Mouse (Mus musculus): Measurements from ENCODE around the gene Capza2. TPM values are rescaled to one million over a fixed set of nuclear protein-coding genes. Genes with fewer than 3 reads are reported as not detected.

Capza2 gene
- polyA plus RNA-seq, 1 experiment, result 146 TPM

DNA sequence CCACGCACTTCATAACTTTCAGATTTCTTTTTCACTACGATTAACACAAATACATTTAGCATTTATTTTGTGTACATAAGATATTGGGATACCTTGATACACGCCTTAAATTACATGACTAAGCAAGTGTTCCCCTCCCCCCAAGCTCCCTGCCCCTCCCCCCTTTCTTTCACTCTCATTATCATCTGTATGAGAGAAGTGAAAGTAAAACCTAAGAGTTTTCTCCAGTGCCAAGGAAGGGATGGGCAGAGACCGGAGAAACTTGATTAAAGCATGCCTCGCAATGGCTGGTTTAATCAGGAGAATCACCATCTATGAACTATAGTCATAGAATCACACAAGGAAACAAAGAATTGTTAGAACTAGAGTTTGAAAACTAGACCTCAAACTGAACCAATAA lies 6.3 kb upstream of the Capza2 start:
- H3K27ac ChIP-seq (replicated peaks; ENCODE audit: low read depth, low read length), result 0 out of 2 replicates have a peak overlapping the region, but pooled peaks have one; percentile 10
- H3K4me3 ChIP-seq (ENCODE audit: insufficient read depth, low read depth, low read length), result no peak overlapping the region
- peaks cover 8% of the 10 kb centered on the region; the same call in 1 of the 2 replicates for H3K4me1 ChIP-seq (ENCODE audit: control insufficient read depth, insufficient read depth, insufficient read length, low read length)

DNA sequence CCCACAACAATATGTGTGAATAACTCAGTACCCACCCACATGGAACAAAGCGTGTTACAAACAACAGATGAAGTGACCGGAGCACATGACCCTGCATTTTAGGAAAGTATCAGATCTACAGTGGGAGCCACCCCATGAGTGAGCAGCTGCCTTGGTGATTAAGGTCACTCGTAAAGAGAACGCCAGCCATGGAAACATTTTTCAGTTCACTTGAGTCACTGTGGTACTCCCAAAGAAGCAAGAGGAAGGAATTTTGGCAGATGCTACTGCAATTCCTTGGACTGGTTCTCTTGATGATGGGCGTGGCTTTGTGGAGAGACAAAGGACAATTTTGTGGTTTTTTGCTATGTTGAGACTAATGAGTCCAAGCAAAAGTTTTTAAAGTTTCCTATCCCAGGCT lies 4.4 kb upstream of the Capza2 start:
- peaks cover 8% of the 10 kb centered on the region; the same call in 1 of the 2 replicates for H3K4me1 ChIP-seq (ENCODE audit: control insufficient read depth, insufficient read depth, insufficient read length, low read length)
- H3K27ac ChIP-seq (replicated peaks; ENCODE audit: low read depth, low read length), result peak overlapping the region; percentile 53; the same call in 1 of the 2 replicates
- no peak overlapping the region for H3K4me3 ChIP-seq (ENCODE audit: insufficient read depth, low read depth, low read length)

DNA sequence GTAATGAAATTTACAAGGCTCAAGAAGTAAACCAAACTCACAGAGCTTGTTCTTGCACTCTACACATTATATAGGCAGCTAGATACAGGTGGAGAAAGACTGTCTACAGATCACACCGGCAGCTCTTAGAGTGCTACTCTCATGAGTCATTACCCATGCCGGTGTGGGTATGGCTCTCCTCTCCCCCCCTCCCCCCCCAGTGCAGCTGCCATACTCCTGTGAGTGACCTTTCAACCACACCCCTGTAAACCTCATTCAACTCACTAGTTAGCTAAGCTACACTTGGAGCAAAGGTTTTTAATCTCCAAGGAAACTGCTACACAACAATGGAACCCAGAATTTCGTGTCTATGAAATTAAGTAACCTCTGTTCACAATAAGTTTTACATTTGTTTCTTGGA lies 2.2 kb upstream of the Capza2 start:
- Histone ChIP-seq H3K4me1 (ENCODE audit: control insufficient read depth, insufficient read depth, insufficient read length, low read length) (peaks cover 8% of the 10 kb centered on the region; the same call in 1 of the 2 replicates), H3K27ac (replicated peaks; ENCODE audit: low read depth, low read length) (no peak overlapping the region), H3K4me3 (ENCODE audit: insufficient read depth, low read depth, low read length) (no peak overlapping the region)

DNA sequence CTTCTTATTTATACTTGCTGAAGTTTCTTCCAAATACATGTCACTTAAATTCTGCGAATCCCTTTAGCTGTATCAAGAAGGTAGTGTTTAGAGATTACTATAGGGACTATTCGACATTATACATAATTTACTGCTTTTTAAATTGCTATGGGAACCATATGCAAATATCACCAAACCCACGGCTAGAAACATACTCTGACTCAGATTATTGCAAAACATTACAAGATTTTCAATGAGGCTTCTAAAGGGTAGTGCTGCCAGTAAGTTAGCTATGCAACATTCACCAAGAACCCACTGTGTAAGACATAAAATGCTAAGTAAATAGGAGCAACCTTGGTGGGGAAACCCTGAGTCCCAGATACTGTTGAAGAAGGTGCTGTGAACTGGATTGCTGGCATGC lies 1.0 kb upstream of the Capza2 start:
- peak overlapping the region; percentile 72 for H3K27ac ChIP-seq (replicated peaks; ENCODE audit: low read depth, low read length)
- no peak overlapping the region for H3K4me3 ChIP-seq (ENCODE audit: insufficient read depth, low read depth, low read length)
- peaks cover 12% of the 10 kb centered on the region; the same call in 1 of the 2 replicates for H3K4me1 ChIP-seq (ENCODE audit: control insufficient read depth, insufficient read depth, insufficient read length, low read length)

DNA sequence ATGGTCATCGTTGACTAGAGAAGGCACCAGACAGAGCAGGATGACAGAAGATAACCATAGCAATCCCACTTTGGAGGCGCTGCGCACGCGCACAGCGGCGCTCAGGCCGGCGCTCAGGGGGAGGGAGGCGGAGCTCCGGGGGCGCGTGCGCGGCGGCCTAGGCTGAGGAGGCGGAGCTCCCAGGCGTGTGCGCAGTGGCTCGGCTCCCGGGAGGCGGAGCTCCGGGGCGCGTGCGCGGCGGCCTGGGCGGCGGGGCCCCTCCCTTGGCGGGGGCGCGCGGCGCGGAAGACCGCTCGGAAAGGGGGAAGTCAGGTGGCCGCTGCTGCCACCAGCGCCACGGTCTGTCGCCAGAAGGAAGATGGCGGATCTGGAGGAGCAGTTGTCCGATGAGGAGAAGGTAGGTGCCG lies 733 bp downstream of the Capza2 start:
- Histone ChIP-seq H3K27ac (replicated peaks; ENCODE audit: low read depth, low read length) (no peak overlapping the region), H3K4me3 (ENCODE audit: insufficient read depth, low read depth, low read length) (peak overlapping the region; percentile 75), H3K4me1 (ENCODE audit: control insufficient read depth, insufficient read depth, insufficient read length, low read length) (peaks cover 10% of the 10 kb centered on the region; the same call in 1 of the 2 replicates)

DNA sequence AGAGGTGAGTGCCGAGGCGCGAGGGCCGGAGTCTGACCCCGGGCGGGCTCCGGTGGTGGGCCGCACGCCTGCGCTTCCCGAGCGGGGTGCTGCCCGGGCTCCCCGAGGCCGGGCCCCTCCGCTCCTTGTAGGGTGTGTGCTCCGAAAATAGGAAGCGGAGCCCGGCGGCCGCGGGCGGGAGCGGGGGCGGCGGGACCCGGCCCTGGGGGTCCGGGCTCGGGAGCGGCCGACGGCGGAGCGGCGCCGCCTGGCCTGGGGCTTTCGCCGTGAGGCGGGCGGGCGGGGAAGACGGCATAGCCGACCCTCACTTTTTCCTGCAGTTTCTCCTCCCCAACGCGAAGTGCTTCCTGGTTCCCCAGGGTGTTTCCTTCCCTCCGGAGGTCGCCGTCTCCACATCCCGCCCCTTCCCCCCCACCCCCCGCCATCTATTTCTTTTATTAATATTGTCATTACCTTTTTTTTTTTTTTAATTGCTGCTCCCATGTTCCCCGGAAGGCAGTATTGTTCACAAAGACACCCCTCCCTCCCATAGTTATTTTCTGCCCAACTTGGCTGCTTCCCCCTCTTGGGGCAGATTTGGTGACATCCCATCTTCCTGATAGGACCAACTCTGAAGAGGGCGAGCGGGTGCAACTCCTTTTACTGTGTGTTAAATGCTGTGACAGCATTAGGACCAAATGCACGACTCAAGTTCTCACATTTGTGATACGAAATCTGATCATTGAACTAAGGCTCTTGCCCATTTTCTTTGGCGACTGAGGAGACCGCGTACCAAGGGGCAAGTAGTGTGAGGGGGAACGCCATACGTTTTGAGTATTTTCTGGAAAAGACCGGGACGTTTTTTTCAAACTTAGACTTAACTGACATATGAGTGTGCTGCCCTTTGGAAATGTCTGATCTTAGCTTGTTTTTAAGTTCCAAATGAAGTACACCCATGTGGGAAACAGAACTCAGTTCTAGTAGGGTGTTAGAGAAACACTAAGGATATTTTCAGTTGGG lies 1.5 kb downstream of the Capza2 start:
- Histone ChIP-seq H3K4me1 (ENCODE audit: control insufficient read depth, insufficient read depth, insufficient read length, low read length) (peaks cover 6% of the 10 kb centered on the region; the same call in 1 of the 2 replicates), H3K4me3 (ENCODE audit: insufficient read depth, low read depth, low read length) (peak overlapping the region; percentile 75), H3K27ac (replicated peaks; ENCODE audit: low read depth, low read length) (peak overlapping the region; percentile 59)

DNA sequence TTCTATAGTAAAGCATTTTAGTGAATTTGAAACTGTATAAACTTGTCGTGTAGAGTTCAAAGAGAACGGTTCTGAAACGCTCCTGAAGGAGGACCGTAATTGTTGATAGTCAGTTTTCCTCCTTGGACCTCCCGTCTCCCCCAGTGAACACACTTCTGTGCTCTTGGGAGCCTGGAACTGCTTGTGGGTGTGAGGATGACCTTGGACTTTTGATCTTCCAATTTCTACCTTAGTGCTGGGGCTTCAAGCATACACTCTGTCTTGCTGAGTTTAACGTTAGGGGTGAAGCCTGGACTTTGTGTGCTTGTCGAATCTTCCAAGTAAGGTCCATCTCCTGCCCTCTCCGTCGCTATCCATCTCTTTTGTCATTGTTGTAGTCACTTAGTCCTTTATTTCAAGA lies 4.0 kb downstream of the Capza2 start:
- Histone ChIP-seq H3K4me1 (ENCODE audit: control insufficient read depth, insufficient read depth, insufficient read length, low read length) (peaks cover 9% of the 10 kb centered on the region), H3K4me3 (ENCODE audit: insufficient read depth, low read depth, low read length) (no peak overlapping the region), H3K27ac (replicated peaks; ENCODE audit: low read depth, low read length) (no peak overlapping the region)

DNA sequence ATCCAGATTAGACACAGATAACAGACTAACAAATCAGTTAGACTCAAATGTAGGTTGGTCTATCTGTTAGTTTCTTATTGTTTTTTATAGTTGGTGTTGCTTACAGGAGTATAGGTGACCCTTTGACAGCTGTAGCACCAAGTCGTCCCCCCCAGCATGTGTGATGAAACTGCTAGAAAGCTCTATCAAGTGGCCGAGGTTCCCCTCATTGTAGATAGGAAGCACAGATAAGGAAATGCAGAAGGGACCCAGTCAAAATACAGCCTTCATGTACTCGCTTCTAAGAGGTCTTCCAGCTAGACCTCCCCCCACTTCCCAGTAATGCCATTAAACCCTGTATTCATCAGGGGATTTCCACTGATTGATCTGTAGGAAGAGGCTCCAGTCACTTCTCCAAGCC lies 6.7 kb downstream of the Capza2 start:
- Histone ChIP-seq H3K27ac (replicated peaks; ENCODE audit: low read depth, low read length) (no peak overlapping the region), H3K4me1 (ENCODE audit: control insufficient read depth, insufficient read depth, insufficient read length, low read length) (peaks cover 20% of the 10 kb centered on the region), H3K4me3 (ENCODE audit: insufficient read depth, low read depth, low read length) (no peak overlapping the region)

DNA sequence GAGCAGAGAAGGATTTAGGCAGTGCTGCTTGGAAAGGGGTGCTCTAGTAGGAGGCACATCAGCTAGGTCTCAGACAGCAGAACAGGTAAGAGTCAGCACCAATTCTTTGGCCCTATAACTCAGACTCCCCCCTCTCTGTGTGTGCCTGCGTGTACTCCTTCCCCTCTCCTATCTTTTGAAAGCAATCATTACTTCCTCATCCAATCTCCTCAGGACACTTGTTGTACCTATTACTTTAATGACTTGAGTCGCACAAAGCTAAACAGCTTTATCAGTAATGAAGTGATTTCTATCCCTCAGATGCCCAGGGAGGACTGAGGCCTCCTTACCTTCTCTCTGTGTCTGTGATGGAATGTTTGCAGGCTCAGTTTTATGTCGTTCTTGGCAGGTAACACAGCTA lies 10.1 kb downstream of the Capza2 start:
- peaks cover 13% of the 10 kb centered on the region for H3K4me1 ChIP-seq (ENCODE audit: control insufficient read depth, insufficient read depth, insufficient read length, low read length)
- H3K27ac ChIP-seq (replicated peaks; ENCODE audit: low read depth, low read length), result no peak overlapping the region
- no peak overlapping the region for H3K4me3 ChIP-seq (ENCODE audit: insufficient read depth, low read depth, low read length)

DNA sequence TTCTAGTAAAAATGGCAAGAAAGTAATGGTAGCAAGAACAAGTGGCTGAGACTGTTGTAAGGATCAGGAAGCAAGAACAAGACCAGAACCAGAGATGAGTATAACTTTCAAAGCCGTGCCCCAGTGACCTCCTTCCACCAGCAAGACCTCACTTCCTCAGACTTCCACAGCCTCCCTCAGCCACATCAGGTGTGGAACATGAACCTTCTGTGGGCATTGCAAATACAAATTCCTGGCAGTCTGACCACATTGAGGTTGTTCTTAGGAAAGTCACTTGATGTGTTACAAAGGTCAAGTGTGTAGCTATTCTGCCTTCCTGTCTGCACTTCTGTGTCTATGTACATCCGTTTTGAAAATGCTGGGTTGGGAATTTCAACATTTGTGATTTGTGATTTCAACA lies 16.1 kb downstream of the Capza2 start:
- H3K4me3 ChIP-seq (ENCODE audit: insufficient read depth, low read depth, low read length), result no peak overlapping the region
- peaks cover 3% of the 10 kb centered on the region; the same call in 1 of the 2 replicates for H3K4me1 ChIP-seq (ENCODE audit: control insufficient read depth, insufficient read depth, insufficient read length, low read length)
- 0 out of 2 replicates have a peak overlapping the region, but pooled peaks have one; percentile 20 for H3K27ac ChIP-seq (replicated peaks; ENCODE audit: low read depth, low read length)

DNA sequence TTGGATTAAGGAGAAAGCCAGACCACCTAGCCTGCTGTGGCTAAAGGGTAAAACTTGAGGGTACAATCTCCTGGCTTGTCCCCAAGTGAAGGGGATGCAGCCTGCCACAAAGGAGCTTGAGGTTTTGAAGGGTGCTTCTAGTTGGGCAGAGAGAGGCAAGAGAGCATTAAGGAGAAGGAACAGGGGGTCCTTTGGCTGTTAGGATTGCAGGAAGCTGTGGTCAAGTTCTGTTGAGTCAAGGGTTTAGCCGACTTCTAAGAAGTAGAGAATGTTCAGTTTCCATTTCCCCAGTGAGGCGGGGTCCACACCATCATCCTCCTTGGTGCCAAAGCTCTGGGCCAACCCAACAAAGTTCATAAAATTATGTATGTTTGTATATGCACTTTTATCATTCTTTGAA lies 19.0 kb downstream of the Capza2 start:
- Histone ChIP-seq H3K4me3 (ENCODE audit: insufficient read depth, low read depth, low read length) (no peak overlapping the region), H3K27ac (replicated peaks; ENCODE audit: low read depth, low read length) (no peak overlapping the region), H3K4me1 (ENCODE audit: control insufficient read depth, insufficient read depth, insufficient read length, low read length) (peaks cover 3% of the 10 kb centered on the region; the same call in 1 of the 2 replicates)

DNA sequence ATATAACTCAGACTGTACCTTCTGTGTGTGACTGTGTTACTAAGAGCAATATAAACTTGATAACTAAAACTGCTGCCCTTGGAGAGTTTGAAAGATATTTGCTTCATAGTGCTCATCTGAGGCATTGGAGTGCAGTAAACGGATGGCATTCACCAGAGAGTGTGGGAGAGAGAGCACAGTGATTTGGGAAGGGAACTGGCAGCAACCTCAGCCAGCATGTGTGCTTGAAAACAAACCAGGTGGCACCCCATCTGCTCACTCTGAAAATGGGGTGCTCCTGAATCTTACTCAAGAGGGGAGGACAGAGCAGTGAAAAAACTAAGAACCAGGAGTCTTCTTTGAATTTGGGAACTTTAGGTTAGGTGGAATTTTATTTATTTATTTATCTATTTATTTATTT lies 21.3 kb downstream of the Capza2 start:
- no peak overlapping the region for H3K4me3 ChIP-seq (ENCODE audit: insufficient read depth, low read depth, low read length)

DNA sequence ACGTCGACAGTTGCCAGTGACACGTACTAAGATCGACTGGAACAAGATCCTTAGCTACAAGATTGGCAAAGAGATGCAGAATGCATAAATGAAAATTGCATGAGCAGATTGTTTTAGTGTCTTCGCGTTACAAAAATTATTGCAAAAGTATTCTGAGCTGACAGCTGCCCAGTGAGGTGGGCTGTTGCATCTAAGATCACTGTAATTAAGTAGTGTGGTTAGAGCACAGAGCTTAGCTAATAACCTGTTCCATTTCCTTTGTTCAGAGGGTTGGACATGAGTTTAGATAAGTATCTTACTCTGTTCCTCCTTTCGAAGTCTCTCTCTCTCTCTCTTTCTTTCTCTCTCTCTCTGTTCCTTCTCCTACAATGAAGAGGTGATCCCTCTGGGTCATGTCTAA lies 29.3 kb downstream of the Capza2 start:
- H3K4me3 ChIP-seq (ENCODE audit: insufficient read depth, low read depth, low read length), result no peak overlapping the region
- H3K4me1 ChIP-seq (ENCODE audit: control insufficient read depth, insufficient read depth, insufficient read length, low read length), result no peaks in the 10 kb centered on the region
- H3K27ac ChIP-seq (replicated peaks; ENCODE audit: low read depth, low read length), result no peak overlapping the region

More for the DNA sequence above, 21.3 kb downstream of the Capza2 start:
- peaks cover 3% of the 10 kb centered on the region; the same call in 1 of the 2 replicates for H3K4me1 ChIP-seq (ENCODE audit: control insufficient read depth, insufficient read depth, insufficient read length, low read length)
- no peak overlapping the region for H3K27ac ChIP-seq (replicated peaks; ENCODE audit: low read depth, low read length)

DNA sequence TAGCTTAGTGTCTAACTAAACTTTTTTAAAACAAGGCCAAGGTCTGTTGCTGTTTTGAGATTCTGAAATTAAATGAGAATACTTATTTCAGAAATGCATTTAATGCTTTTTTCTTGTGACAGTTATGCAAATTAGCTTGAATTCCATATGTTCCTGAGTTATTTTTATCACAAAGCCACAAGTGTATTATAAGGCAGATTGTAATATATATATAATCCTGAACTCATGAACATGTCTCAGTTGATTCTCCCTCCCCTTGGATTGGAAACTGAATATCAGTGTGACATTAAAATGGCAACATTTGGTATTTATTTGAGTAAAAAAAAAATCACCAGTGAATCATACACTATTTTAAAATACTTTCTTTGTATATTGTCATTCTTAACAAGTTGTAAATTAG lies 30.0 kb downstream of the Capza2 start:
- no peak overlapping the region for H3K27ac ChIP-seq (replicated peaks; ENCODE audit: low read depth, low read length)
- no peaks in the 10 kb centered on the region for H3K4me1 ChIP-seq (ENCODE audit: control insufficient read depth, insufficient read depth, insufficient read length, low read length)
- no peak overlapping the region for H3K4me3 ChIP-seq (ENCODE audit: insufficient read depth, low read depth, low read length)

DNA sequence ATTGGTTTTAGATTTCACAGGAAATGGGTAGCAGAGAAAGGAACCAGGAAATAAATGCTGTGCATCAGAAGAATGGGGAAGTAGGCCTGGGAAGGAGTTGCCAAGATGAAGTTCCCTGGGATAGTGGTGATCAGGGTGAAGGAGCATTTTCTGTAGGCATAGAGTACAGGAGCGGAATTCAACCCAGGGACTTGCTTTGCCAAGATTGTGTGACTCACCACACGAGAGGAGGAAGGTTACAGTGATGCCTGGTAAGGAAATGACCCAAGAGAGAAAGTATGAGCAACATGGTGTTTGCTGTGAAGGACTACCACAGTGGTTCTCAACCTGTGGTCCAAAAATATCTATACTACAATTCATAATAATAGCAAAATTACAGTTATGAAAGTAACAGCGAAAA lies 31.8 kb downstream of the Capza2 start:
- H3K4me1 ChIP-seq (ENCODE audit: control insufficient read depth, insufficient read depth, insufficient read length, low read length), result no peaks in the 10 kb centered on the region
- no peak overlapping the region for H3K27ac ChIP-seq (replicated peaks; ENCODE audit: low read depth, low read length)
- H3K4me3 ChIP-seq (ENCODE audit: insufficient read depth, low read depth, low read length), result no peak overlapping the region

DNA sequence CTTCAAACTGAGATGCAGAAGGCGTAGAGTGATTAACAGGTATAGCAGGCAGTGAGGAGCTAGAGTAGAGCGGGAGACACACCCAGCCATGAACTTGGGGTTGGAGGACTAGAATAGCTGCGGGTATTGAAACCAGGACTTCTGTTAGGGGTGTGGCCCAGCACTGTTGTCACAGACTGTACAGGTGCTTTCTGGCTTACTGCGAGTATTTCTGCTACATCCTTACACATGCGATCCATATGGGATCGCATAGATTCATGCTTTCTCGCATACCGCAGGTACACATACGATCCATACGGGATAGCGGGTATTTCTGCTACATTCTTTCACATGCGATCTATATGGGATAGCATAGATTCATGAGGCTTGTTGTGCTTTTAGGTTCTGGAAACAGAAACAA lies 32.3 kb downstream of the Capza2 start:
- Histone ChIP-seq H3K4me3 (ENCODE audit: insufficient read depth, low read depth, low read length) (no peak overlapping the region), H3K27ac (replicated peaks; ENCODE audit: low read depth, low read length) (no peak overlapping the region), H3K4me1 (ENCODE audit: control insufficient read depth, insufficient read depth, insufficient read length, low read length) (no peaks in the 10 kb centered on the region)

Measured in brown adipose tissue, adult 24 weeks (tissue).